Mouse (Mus musculus) liver, embryonic 13.5 days (tissue): ENCODE results near the gene Mgat5. TPM values are rescaled to one million over a fixed set of nuclear protein-coding genes. Genes with fewer than 3 reads are reported as not detected.

ENCODE experiments used
- ATAC-seq: fragments of 200-750 bp; cut with Nextera tagmentation; 2 replicates; pipeline ENCODE4 v1.8.0; 2017; ENCODE audit warnings: low read depth, mild to moderate bottlenecking, moderate number of reproducible peaks, moderate library complexity
- DNase-seq: peaks from one replicate; pipeline ENCODE4 v3.0.0; 2022
- H3K27ac ChIP-seq: fragments of 300-500 bp; sonication (generic); 2 replicates; pipeline ENCODE4 v1.5.1; 2015; ENCODE audit warnings: moderate library complexity, mild to moderate bottlenecking, inconsistent platforms
- H3K27me3 ChIP-seq: fragments of 300-500 bp; sonication (generic); 2 replicates; pipeline ENCODE4 v1.6.1; 2015; ENCODE audit warnings: mild to moderate bottlenecking, inconsistent platforms
- H3K36me3 ChIP-seq: fragments of 300-500 bp; sonication (generic); 2 replicates; pipeline ENCODE4 v1.6.1; 2015; ENCODE audit warnings: mild to moderate bottlenecking, inconsistent platforms
- H3K4me1 ChIP-seq: fragments of 300-500 bp; sonication (generic); replicated peaks from 2 replicates; pipeline ENCODE4 v1.6.1; 2015; ENCODE audit warnings: inconsistent platforms
- H3K4me2 ChIP-seq: fragments of 300-500 bp; sonication (generic); 2 replicates; pipeline ENCODE4 v1.6.1; 2015; ENCODE audit warnings: inconsistent platforms, mild to moderate bottlenecking, moderate library complexity
- H3K4me3 ChIP-seq: fragments of 300-500 bp; sonication (generic); replicated peaks from 2 replicates; pipeline ENCODE4 v1.5.1; 2015; ENCODE audit warnings: mild to moderate bottlenecking, inconsistent platforms
- H3K9ac ChIP-seq: fragments of 300-500 bp; sonication (generic); 2 replicates; pipeline ENCODE4 v1.6.1; 2015; ENCODE audit warnings: mild to moderate bottlenecking, inconsistent platforms
- H3K9me3 ChIP-seq: fragments of 300-500 bp; sonication (generic); replicated peaks from 2 replicates; pipeline ENCODE4 v1.6.1; 2016; ENCODE audit warnings: inconsistent platforms
- WGBS: fragments of 180-500 bp; shearing (Covaris S2); methylation state at CpG from one replicate; pipeline ENCODE4 v1.1.7; 2015; ENCODE audit not compliant: insufficient replicate concordance; 5-methylcytosine and 5-hydroxymethylcytosine counted together
- polyA plus RNA-seq: library from polyadenylated mRNA; unstranded; fragments of >200 nt; fragmentation: Nextera tagmentation; extraction: Ambion mirVana; gene quantifications from 2 replicates; pipeline ENCODE4 v1.2.1, GENCODE M21; 2015

The Mgat5 gene
- polyA plus RNA-seq, 1 experiment from 2014 or later, result 0.62 TPM

GRCm38 (mm10) chr1:127442880-127443877, 238.4 kb downstream of the Mgat5 start:
- H3K4me1 ChIP-seq, result no peaks in the 10 kb centered on the region
- DNase-seq (no peak), ATAC-seq (no peak)
- H3K4me2 ChIP-seq, result no peak overlapping the region
- no peaks in the 10 kb centered on the region for H3K27me3 ChIP-seq
- no peak overlapping the region for H3K27ac ChIP-seq
- H3K9ac ChIP-seq, result no peak overlapping the region
- no peak overlapping the region for H3K4me3 ChIP-seq
- 57% methylated on average over 14 of the region's 14 CpGs for WGBS
- H3K9me3 ChIP-seq, result no peaks in the 10 kb centered on the region
- no peaks in the 10 kb centered on the region for H3K36me3 ChIP-seq

DNA sequence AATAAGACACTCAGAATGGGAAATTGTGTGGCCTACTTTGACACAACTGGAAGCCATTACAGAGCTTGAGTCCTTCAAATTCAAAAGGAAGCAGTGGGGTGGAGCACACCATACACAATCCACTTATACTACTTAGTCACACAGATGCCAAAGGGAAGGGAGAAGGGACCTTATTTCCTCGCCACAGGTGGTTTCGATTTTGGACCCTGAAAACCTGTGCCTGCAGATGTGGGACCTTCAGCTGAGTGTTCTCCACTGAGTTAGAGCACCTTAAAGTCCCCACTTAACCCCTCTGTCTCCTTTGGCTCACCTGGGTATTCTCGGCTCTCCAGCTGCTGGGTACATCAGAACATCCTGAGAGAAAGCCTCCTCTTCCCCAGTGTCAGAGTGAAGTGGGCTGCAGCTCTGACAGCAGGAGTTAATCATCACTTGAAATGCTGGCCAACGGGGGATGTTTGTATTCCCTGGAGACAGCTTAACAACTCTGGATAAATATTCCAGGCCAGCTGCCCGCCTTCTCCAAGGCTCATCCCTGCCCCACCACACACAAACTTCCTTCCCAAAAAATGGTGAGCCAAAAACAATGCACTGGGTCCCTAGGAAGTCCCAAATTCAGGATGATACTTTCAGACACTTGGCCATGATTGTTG, 240.1 kb downstream of the Mgat5 start:
- no peak for DNase-seq
- Histone ChIP-seq H3K4me1 (no peaks in the 10 kb centered on the region), H3K9ac (no peak overlapping the region), H3K27me3 (no peaks in the 10 kb centered on the region), H3K4me3 (no peak overlapping the region), H3K4me2 (no peak overlapping the region), H3K36me3 (0 out of 2 replicates have a peak, but pooled peaks cover 5% of the 10 kb centered on the region), H3K9me3 (no peaks in the 10 kb centered on the region), H3K27ac (no peak overlapping the region)
- no peak for ATAC-seq
- 58% methylated on average over 5 of the region's 5 CpGs for WGBS

GRCm38 (mm10) chr1:127453397-127453796, 248.6 kb downstream of the Mgat5 start:
- H3K27me3 ChIP-seq, result no peaks in the 10 kb centered on the region
- no peaks in the 10 kb centered on the region for H3K4me1 ChIP-seq
- ATAC-seq (no peak), DNase-seq (no peak)
- 73% methylated on average over 6 of the region's 6 CpGs for WGBS
- H3K36me3 ChIP-seq, result 0 out of 2 replicates have a peak, but pooled peaks cover 3% of the 10 kb centered on the region
- no peak overlapping the region for H3K27ac ChIP-seq
- no peak overlapping the region for H3K4me2 ChIP-seq
- H3K9me3 ChIP-seq, result no peaks in the 10 kb centered on the region
- H3K4me3 ChIP-seq, result no peak overlapping the region
- H3K9ac ChIP-seq, result no peak overlapping the region

GRCm38 (mm10) chr1:127459015-127459451, 254.2 kb downstream of the Mgat5 start:
- no peaks in the 10 kb centered on the region for H3K27me3 ChIP-seq
- H3K4me3 ChIP-seq, result no peak overlapping the region
- H3K36me3 ChIP-seq, result no peaks in the 10 kb centered on the region
- H3K9ac ChIP-seq, result no peak overlapping the region
- no peaks in the 10 kb centered on the region for H3K9me3 ChIP-seq
- no peak for ATAC-seq
- no peak for DNase-seq
- WGBS, result 21% methylated on average over 6 of the region's 6 CpGs
- no peaks in the 10 kb centered on the region for H3K4me1 ChIP-seq
- H3K27ac ChIP-seq, result no peak overlapping the region
- no peak overlapping the region for H3K4me2 ChIP-seq

GRCm38 (mm10) chr1:127459576-127459975, 254.8 kb downstream of the Mgat5 start:
- H3K36me3 ChIP-seq, result no peaks in the 10 kb centered on the region
- ATAC-seq (no peak), DNase-seq (no peak)
- no peaks in the 10 kb centered on the region for H3K9me3 ChIP-seq
- H3K4me3 ChIP-seq, result no peak overlapping the region
- no peaks in the 10 kb centered on the region for H3K4me1 ChIP-seq
- no peaks in the 10 kb centered on the region for H3K27me3 ChIP-seq
- 82% methylated on average over 7 of the region's 7 CpGs for WGBS
- no peak overlapping the region for H3K4me2 ChIP-seq
- H3K27ac ChIP-seq, result no peak overlapping the region
- H3K9ac ChIP-seq, result no peak overlapping the region

- H3K36me3 ChIP-seq, result no peaks in the 10 kb centered on the region
- no peaks in the 10 kb centered on the region for H3K4me1 ChIP-seq
- H3K4me2 ChIP-seq, result no peak overlapping the region
- DNase-seq (no peak), ATAC-seq (no peak)
- no peak overlapping the region for H3K4me3 ChIP-seq
- no peak overlapping the region for H3K27ac ChIP-seq
- no peaks in the 10 kb centered on the region for H3K9me3 ChIP-seq
- H3K27me3 ChIP-seq, result no peaks in the 10 kb centered on the region
- WGBS, result 75% methylated on average over 9 of the region's 9 CpGs
- H3K9ac ChIP-seq, result no peak overlapping the region
Observed at GRCm38 (mm10) chr1:127461017-127461416, 256.2 kb downstream of the Mgat5 start.

GRCm38 (mm10) chr1:127464041-127464440, 259.2 kb downstream of the Mgat5 start:
- ATAC-seq, result no peak
- Histone ChIP-seq H3K9ac (no peak overlapping the region), H3K4me1 (no peaks in the 10 kb centered on the region), H3K27ac (no peak overlapping the region), H3K4me2 (no peak overlapping the region), H3K36me3 (no peaks in the 10 kb centered on the region), H3K9me3 (no peaks in the 10 kb centered on the region), H3K4me3 (no peak overlapping the region), H3K27me3 (no peaks in the 10 kb centered on the region)
- DNase-seq, result no peak
- WGBS, result 67% methylated on average over 6 of the region's 6 CpGs

DNA sequence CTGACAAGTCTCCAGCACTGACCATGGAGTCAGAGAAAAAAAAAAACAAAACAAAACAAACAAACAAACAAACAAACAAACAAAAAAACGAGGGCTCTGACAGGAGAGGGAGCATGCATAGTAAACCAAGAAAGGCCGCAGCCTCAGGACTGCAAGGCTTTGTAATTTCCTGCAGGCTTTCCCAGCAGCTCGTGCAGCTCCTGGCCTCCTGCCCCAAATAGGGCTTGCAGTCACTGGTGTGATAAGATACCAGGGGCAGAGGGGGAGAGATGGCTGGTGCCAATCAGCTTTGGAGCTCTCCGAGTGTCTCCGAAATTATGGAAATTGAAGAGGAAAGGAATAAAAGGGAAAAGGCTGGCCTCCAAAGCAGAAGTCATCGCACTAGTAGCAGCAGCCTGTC, 260.5 kb downstream of the Mgat5 start:
- 38% methylated on average over 6 of the region's 6 CpGs for WGBS
- Histone ChIP-seq H3K9me3 (no peaks in the 10 kb centered on the region), H3K27ac (no peak overlapping the region), H3K4me2 (no peak overlapping the region), H3K4me1 (no peaks in the 10 kb centered on the region), H3K4me3 (no peak overlapping the region), H3K27me3 (no peaks in the 10 kb centered on the region), H3K36me3 (no peaks in the 10 kb centered on the region), H3K9ac (no peak overlapping the region)
- DNase-seq (no peak), ATAC-seq (no peak)

- Histone ChIP-seq H3K27me3 (no peaks in the 10 kb centered on the region), H3K9ac (no peak overlapping the region), H3K36me3 (no peaks in the 10 kb centered on the region), H3K9me3 (no peaks in the 10 kb centered on the region), H3K4me2 (no peak overlapping the region), H3K4me1 (no peaks in the 10 kb centered on the region), H3K4me3 (no peak overlapping the region), H3K27ac (no peak overlapping the region)
- ATAC-seq, result no peak
- WGBS, result 84% methylated on average over 5 of the region's 5 CpGs
- DNase-seq, result no peak
Observed at GRCm38 (mm10) chr1:127467238-127467637, 262.4 kb downstream of the Mgat5 start.

GRCm38 (mm10) chr1:127470175-127470574, 265.4 kb downstream of the Mgat5 start:
- H3K9me3 ChIP-seq, result no peaks in the 10 kb centered on the region
- H3K27ac ChIP-seq, result no peak overlapping the region
- H3K36me3 ChIP-seq, result no peaks in the 10 kb centered on the region
- no peaks in the 10 kb centered on the region for H3K27me3 ChIP-seq
- H3K4me3 ChIP-seq, result no peak overlapping the region
- no peak overlapping the region for H3K4me2 ChIP-seq
- no peak for ATAC-seq
- DNase-seq, result no peak
- H3K9ac ChIP-seq, result no peak overlapping the region
- WGBS, result 44% methylated on average over 4 of the region's 4 CpGs
- no peaks in the 10 kb centered on the region for H3K4me1 ChIP-seq

GRCm38 (mm10) chr1:127475756-127476155, 270.9 kb downstream of the Mgat5 start:
- H3K27me3 ChIP-seq, result no peaks in the 10 kb centered on the region
- no peaks in the 10 kb centered on the region for H3K36me3 ChIP-seq
- H3K27ac ChIP-seq, result no peak overlapping the region
- DNase-seq (no peak), ATAC-seq (no peak)
- H3K4me3 ChIP-seq, result no peak overlapping the region
- H3K4me2 ChIP-seq, result no peak overlapping the region
- H3K9ac ChIP-seq, result no peak overlapping the region
- WGBS, result 80% methylated on average over 5 of the region's 5 CpGs
- H3K9me3 ChIP-seq, result no peaks in the 10 kb centered on the region
- H3K4me1 ChIP-seq, result no peaks in the 10 kb centered on the region
